Mouse (Mus musculus) embryo, embryonic 9.5 days (tissue): ENCODE measurements around the gene Trim41.
"Not testable (repeated sequence)": the region's sequence is repeated elsewhere in the genome, so short reads cannot be mapped to it uniquely, and the experiment has no call there.

Experiments
- DNase-seq: peaks from one replicate; pipeline ENCODE4 v3.0.0-alpha.2; 2017; ENCODE audit errors: extremely low spot score

Gene Trim41

DNA sequence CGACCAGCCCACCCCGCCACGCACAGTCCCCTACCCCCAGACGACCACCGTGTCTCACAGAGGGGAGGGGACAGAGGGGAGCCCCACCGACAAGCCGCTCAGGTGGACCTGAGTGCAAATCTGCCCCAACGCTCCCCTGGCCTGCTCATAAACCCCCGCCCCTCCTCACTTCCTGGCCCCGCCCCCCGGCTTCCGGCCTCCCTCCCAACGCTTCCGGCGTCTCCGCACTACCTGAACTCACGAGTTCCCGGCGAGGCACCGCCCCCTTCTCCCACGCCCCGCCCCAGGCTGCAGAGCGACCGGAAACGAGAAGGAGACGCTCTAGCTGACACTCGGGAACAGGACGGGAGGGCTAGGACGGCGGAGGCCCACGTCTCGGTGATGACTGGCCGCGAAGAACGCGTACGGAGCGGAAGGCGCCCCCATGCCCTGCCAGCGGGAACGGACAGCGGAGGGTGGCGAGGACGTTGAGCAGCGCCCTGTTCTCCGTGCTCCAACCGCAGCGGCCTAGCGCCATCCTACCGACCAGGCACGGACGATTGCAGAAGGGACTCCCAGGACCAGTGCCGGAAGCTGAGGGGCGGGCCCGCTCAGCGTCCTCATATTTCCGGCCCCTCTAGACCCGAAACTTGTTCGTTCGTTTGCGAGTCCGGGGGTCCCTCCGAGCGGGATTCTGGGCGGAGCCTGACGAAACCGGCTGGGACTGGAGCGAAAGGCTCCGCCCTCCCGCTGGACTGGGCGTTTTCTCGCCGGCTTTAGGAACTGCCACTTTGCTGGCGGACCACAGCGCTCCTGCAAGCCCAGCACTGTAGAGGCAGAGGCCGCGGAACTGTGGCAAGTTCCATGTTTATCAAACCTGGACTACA is at the start of gene Trim41:
Gene Trim41, minus strand, starts transcription at position 554 of the 866 bp plus-strand sequence.
- peak; percentile 99 for DNase-seq

GRCm38 (mm10) chr11:48866481-48866880 is 49.3 kb upstream of the Trim41 start:
- no peak for DNase-seq

GRCm38 (mm10) chr11:48863808-48864207 is 46.7 kb upstream of the Trim41 start:
- DNase-seq, result no peak

- no peak for DNase-seq
These were observed 45.7 kb upstream of the Trim41 start for GRCm38 (mm10) chr11:48862784-48863319.

DNA sequence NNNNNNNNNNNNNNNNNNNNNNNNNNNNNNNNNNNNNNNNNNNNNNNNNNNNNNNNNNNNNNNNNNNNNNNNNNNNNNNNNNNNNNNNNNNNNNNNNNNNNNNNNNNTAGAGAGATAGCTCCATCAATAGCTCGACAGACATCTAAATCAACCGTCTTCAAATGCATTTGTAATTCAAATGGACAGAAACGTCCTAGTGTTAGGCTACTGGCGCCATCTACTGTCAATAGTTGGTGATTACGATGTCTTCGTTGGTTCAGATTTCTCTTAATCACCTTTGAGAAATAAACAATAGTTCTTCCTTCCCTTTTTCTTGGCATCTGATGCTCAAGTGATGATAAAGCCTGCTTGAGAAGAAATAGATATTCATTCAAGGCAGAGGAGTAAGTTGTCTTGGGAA is 41.9 kb upstream of the Trim41 start:
- DNase-seq, result peak; percentile 59

DNA sequence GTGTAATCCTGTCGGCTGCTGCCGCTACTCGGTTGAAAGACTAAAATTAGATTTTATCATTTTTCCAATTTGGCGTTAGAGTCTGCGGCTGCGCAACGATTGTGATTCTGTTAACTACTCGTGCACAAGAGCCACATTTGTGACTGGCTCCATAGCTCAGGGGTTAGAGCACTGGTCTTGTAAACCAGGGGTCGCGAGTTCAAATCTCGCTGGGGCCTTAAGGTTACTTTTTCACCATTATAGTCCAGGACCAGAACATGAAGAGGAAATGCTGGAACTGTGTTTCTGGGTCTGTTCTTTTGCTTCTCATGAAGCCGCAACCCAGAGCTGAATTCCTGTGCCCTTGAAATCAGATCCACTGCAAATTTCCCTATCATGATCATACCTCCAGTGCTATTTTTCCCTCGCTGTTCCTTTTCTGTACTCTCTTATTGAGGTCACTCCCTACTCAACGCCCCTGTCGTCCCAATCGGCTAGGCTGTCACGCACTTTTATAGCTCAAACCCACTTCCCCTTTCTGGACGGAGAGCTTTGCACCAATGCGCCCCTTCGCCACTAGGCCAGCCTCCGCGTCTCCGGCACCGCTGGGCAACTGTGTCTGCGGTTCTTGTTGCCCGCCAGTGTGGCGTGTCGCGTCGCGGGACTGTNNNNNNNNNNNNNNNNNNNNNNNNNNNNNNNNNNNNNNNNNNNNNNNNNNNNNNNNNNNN is 36.5 kb upstream of the Trim41 start:
- peak; percentile 88 for DNase-seq

DNA sequence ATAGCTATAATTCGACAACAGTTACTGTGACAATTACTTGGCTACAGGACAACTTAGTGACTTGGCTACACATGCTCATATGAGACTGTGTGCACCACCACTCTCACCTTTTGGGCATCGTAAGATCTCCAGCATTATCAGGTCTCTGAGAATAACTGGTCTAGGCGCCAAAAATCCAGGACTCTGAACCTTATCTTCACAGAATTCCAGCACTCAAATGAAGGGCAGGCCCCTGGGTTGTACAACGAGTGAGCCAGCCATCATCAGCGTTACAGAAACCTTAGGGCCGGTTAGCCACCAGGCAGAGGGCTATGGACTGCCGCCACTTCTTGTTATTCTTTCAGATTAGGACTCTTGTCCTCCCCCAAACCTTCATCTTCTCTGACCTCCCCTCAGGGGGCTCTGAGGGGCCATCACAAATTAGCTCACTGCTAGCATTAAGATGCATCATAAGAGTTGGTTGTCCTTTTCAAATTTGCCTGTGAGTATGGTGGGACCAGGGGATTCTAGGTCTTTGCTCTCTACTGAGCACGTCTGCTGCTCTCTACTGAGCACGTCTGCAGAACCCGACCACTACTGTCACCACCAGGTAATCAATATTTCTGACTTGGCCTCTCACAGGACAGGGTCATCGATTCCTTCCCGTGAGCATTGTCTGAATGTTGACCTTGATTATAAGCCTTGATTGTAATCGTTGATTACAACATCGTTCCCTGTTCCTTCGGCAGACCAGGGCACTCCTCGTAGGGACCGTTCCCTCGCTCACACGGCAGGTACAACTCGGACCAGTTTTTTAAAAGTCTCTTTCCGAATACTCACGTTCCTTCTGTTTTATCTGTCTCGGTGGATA is 35.7 kb upstream of the Trim41 start:
- no peak for DNase-seq

DNA sequence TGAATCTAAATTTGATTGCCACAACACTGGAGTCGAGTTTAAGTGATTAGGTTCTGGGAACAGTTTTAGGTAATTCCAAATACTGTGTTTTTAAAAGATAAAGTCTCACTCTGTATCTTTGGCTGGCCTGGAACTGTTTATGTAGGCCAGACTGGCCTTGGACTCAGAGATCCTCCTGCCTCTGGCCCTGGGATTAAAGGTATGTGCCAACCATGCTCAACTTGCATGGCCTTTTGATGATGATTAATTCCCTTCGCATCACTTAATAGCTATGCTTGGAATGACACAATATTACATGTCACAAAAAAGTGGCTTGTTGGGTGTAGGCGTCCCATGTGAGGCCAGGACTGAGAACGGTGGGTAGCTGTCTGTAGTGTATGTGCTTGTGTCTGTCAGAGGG is 35.0 kb upstream of the Trim41 start:
- no peak for DNase-seq

DNA sequence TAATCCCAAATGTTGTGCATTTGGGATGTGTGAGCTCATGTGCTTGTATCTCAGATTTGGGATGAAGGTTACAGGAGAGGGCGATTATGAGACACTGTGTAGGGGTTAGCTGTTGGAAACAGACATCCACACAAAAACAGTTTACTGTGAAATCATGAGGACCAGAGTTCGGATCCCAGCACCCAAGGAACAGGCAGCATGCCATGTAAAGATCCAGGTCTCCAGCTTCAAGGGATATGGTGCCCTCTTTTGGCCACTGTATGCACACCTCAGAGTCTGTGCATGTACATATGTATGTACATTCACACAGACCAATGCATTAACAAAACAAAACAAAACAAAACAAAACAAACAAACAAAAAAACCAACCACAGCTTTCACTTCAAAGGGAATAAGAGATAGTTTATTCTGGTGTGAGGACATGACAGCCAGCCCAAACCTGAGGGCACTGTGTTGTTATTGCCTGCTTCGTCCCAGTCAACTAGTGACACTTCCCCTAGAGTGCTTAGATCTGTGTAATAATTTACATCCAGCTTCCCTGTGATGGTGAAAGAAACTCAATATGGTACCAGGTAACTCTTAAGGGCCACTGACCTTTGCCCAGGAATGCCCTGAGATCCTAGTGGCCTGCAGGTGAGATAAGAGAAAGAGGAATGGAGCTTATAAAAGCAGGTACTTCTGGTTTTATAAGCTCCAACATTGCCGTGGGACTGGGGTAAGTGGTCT is 34.3 kb upstream of the Trim41 start:
- DNase-seq, result no peak

- DNase-seq, result no peak
These were observed 33.1 kb upstream of the Trim41 start for GRCm38 (mm10) chr11:48850240-48850639.

GRCm38 (mm10) chr11:48846881-48847280 is 29.7 kb upstream of the Trim41 start:
- DNase-seq, result no peak

- not testable (repeated sequence) for DNase-seq
These were observed 29.2 kb upstream of the Trim41 start for GRCm38 (mm10) chr11:48846362-48846761.

DNA sequence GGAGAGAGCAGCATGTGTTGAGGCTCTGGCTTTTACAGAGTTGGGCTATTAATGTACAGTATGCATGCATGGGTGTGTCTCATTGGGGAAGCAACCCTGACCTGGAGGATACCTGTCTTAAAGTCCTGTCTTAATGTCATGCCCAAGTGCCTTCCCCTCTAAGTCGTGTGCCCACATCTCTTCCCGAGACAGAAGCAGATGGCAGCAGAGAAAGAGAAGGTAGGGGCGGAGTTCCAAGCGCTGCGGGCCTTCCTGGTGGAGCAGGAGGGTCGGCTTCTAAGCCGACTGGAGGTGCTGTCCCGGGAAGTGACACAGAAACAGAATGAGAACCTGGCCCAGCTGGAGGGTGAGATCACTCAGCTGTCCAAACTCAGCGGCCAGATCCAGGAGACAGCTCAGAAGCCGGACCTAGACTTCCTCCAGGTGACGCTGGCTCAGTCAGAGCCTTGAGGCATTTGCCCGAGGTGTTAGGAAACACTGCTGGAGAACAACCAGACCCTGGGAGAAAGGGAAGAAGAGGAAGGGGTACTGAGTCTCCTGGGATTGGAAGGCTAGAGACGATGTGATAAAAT is 28.2 kb upstream of the Trim41 start:
- no peak for DNase-seq

DNA sequence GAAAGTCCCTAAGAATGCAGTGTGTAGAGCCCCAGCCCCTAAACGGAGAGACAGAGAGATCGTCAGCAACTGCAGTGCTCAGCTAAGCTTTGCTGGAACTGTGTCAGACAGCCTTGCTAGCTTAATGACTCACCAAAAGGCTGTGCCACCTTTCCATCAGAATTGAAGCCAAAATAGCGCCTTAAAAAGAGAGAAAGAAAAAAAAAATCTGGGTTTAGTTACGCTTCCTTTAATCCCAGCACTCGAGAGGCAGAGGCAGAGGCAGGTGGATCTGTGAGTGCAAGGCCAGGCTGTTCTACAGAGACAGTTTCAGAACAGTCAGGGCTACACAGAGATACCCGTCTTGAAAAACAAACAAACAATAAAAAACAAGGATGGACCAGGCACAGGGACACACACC is 27.2 kb upstream of the Trim41 start:
- DNase-seq, result no peak

DNA sequence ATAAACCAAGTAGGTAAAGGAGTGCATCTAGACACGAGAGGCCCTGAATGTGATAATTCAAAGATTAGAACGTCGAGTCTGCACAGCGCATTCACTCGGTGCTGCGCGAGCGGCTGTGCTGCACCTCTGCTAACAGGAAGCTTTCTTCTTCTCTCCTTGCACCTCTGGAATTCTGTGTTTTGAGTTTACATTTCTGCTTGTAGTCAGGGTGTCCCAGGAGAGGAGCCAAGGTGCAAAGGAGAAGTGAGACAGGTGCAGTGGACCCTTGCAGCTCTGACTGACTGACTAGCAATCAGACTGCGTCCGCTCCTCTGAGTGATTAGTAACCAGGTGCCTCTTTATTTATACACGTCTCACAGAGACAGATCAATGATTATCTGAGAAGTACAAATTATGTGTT is 26.0 kb upstream of the Trim41 start:
- DNase-seq, result no peak

DNA sequence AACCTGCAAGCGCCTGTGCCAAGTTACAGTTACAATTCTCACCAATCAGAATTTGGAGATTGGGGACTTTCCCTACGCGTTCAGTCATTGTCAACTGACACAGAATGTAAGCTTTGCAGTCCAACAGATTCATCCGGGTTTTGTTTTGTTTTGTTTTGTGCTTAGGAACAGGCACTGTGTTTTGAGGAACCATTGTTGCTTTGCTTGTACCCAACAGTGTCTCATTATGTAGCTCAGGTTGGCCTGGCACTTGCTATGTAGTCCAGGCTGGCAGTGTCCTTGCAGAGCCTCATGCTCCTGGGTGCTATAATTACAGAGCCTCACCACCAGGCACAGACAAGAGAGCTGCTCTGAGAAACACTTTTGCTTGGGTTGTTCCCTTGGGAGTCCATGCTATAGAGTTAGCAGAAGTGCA is 25.2 kb upstream of the Trim41 start:
- DNase-seq, result no peak

DNA sequence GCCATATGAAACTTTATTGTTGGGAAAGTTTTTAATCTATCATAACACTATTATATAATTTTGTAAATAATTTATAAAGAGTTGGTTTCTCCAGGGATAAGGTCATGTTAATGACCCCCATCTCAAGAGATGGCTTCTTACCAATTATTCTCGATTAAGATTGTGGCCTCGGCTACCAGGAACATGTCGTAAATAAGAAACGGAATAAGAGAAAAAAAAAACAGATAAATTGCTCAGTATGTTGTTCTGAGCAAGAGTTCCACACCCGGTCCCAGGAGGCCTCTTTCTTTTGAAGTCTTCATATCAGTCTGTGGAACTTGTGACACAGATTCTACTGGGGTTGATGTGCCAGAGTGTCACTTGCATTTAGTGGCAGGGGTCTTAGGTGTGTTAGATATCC is 24.1 kb upstream of the Trim41 start:
- DNase-seq, result no peak

- no peak for DNase-seq
These were observed 23.7 kb upstream of the Trim41 start for GRCm38 (mm10) chr11:48840805-48841204.

- no peak for DNase-seq
These were observed 21.9 kb upstream of the Trim41 start for GRCm38 (mm10) chr11:48838879-48839680.

- DNase-seq, result peak; percentile 32
These were observed 21.1 kb upstream of the Trim41 start for GRCm38 (mm10) chr11:48838181-48838797.
